Mouse (Mus musculus) left cerebral cortex, adult 18-20 months (tissue): ENCODE measurements at regions not wholly inside any gene's neighbourhood (a gene's known extent, or its start where the extent isn't known, plus 50 kb on each side); places are given as distances from the start of the nearest gene placed in this dataset.

Experiments
- DNase-seq, 2 experiments: peaks; one replicate each; pipeline ENCODE4 v3.0.0; 2021 to 2022; ENCODE audit warnings: low spot score in 2 of 2, mixed read lengths in 1 of 2

DNA sequence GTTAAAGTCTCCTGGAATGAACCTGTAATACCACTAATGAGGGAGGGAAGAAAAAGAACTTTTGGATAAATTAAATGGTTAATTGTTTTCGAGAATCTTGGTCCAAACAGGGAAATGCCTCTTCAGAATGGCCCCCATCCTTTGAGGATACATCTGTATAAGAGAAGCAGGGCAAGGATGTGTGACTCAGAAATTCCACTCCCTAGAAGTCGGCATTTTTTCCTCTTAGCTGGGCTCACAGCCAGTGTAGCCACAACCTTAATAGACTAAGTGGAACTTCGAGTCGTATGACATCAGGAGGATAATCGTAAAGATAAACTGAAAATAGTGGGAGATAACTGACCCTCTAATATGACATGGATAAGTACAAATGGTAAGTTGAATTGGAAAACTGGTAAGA, 56.1 kb upstream of the Cav2 start:
- no peak for DNase-seq

DNA sequence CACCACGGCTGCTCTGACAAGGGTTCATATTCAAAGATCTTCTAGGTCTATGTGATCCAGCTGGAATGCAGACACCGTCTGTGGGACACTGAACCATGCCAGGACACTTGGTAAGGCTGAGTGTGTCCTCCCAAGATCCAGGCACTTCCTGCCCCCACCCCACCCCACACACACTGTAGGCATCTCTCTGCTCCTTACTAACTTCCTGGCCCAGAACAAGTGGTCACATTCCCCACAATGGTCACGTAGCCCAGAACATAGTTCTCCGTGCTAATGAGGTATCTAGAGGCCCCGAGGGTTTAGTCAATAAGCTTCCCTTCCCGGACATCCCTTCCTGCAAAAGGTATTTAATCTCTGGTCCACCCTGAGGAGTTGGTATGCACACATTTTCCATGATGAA, 54.5 kb upstream of the Cav2 start:
- no peak for DNase-seq
